Mouse (Mus musculus): ENCODE measurements around the gene Nkx6-1.

Nkx6-1 gene

DNA sequence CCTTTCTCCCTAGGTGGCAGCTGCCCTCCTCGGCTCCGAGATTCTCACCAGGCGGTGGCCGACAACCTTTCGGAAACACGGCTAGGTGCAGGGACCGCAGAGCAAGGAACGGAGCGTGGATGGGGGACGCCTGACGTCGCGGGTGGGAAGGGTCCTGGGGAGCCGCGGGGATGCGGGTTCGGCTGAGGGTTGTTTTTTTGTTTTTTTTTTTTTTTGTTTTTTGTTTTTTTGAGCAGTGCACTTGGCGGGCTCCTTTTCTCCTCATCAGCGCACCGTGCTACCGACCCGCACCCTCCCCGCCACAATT lies 5.9 kb downstream of the Nkx6-1 start:
- DNase-seq: peak; percentile 34 to 48

DNA sequence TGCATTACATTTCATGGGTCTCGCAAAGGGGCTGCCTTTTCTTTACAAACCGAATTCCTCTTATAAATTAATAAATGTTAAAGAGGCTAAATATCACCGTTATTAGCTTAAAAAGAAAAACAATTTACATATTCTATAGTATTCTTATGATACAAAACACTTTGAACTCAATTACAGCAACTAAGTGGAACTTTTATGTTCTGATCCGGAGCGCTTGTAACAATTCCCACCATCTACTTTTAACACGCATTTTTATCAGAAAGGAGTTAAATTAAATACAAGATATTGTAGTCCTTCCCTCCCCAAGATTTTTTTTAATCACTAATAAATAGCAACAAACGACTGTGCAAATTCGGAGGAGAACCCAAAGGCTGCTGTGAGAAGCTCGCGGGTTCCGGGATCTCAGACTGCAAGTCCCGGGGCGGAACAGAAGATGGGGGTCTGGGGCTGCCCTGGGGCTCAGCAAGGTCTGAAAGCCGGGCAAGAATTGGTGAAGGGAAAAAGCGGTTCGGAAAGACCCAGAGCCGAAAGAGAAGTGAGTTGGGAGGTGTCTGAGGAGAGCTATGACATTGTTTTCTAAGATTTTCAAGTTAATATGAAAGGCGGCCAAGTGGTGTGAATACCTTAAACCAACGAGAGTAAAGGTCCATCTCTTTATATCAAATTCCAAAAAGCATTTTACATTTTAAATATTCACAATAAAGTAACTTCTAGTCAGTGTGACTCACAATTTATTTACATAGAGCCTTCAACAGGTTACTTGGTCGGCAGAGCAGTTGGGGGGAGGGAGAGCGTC lies 6.4 kb downstream of the Nkx6-1 start:
- peak; percentile 28 to 49 for DNase-seq

DNA sequence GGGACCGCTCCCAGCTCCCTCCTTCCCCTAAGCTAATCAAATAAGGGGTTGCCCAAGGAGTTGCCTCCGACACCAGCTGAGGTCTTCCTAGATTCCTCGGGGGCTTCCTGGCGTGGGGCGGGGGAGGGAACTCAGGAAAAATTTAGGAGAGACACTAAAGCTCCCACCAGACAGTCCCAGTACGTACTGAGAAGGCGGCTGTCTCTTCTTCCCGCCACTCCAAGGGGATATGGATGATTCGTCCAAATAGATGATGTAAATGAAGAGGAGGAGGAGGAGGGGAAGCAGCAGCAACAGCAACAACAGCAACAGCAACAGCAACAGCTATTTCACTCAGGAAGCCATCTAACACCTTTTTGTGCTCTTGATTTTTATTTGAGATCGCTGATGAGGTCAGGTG lies 7.1 kb downstream of the Nkx6-1 start:
- peak in 1 of 2 experiments; percentile 16 for DNase-seq

DNA sequence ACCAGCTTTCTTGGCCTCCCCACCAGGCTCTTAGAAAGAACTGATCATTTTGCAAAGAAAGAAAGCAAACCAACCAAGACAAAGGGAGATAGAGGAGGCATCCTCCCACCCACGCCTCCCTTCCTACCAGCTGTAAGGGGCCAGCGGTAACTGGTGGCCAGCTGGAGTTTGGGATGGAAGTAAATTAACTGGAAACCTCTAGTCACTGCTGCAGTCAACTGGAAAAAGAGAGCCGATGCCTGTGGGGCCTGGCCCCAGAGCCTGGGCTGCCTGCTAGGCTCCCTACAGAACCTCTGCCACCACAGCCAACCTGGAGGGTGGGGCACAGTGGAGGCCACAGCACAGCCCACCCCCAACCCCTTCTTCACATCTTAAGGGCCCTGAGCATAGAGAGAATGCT lies 8.7 kb downstream of the Nkx6-1 start:
- DNase-seq: peak; percentile 46 to 55

DNA sequence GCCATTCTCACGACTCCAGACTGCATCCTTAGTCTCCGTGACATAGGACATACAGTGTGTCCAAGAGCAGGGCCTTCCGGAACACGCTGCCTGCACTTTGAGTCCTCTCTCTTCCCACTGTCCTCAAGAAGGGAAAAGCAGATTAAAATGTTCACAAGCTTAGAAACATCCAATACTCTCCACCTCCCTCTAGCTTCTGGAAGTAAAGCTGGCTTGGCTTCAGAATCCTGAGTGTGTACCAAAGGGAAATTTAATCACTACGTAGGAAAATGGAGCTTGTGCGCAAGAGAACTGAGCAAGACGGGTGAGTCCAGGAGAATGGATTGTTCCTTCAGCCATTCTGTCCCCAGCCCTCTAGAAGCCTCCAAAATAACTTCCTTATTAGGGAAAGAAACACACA lies 9.4 kb downstream of the Nkx6-1 start:
- DNase-seq: no peak

DNA sequence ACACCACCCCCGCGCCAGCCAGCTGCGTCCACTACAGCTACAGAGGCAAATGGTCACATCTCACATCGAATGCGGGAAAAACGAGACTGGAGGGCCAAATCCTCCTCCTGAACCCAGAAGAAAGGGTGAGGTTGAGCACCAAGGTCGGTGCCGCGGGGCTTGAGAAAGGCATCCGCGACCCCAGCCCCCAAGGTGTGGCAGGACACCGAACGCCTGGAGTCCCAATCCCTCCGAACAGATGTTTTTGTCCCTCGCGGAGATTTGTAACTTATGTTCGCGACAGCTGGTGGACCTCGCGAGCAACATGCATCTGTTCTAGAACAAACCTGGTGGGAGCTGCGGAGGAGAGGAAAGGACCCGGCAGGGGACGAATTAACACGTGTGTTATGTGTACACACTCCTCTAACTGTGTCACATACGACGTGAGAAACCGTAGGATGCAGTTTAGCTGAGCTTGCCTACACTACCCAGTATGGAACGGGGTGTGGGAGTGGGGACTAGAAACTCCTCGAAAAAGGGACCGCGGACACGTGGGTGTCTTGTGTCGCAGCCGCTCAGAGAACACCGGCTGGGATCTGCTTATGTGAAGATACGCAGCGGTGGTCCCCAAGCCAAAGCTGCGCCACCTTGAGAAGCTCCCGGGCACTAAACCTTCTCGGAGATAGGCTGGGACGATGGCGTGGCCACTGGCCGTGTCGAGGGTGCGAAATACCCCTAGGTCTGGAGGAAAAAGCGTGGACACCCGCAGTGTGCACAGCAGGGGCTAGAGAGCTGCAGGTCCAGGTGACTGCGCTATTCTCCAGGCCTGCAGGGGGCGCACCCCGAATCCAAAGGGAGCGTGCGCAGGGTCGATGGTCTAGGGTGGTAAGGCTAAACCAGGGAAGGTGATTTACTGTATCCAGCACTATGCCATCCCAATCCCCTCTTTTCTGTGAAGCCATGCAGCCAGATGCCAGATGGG lies 16.8 kb downstream of the Nkx6-1 start:
- DNase-seq: peak; percentile 55 to 60

DNA sequence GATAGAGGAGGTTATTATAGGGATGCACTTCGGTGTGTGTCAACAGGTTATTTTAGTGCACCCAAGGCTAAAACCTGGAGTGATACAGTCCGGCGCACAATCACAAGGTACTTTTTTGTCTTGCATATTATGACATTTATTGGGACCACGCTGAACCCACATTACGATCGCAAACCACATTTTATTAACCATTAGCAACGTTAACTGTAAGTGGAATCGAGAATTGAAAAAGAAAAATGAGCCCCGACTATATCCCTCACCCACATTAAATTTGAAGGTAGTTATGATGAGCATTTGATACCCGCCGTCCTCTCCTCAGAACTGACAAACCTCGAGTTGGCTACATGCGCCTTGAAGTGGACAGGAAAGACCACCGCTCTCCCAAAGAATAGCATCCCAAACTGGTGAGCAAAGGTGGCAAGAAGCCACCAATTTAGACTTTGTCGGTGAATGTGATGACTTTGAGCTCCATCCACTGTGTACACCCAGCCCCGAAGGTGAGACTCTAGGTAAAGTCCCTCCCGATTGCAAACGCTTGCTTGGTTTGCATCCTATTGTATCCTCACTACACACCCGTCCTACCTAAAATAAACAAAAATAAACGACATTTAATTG lies 17.7 kb downstream of the Nkx6-1 start:
- DNase-seq: no peak

DNA sequence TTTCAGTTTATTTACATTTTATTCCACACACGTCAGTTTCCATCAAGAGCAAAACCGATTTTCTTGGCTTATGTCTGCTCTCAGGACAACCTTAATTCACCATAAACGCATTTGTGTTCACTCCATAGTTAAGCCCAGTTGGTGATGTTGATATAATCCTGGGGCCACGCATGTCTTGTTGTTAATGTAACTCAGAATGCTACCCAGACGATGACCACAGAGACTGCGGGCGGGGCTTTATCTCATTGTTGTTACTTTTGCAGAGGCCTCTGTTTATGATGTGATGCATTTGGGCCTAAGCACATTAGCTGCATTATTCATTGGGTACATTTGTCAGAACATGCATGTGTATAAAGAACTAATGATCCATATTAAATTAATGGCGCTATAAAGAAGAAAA lies 19.7 kb downstream of the Nkx6-1 start:
- DNase-seq: no peak

DNA sequence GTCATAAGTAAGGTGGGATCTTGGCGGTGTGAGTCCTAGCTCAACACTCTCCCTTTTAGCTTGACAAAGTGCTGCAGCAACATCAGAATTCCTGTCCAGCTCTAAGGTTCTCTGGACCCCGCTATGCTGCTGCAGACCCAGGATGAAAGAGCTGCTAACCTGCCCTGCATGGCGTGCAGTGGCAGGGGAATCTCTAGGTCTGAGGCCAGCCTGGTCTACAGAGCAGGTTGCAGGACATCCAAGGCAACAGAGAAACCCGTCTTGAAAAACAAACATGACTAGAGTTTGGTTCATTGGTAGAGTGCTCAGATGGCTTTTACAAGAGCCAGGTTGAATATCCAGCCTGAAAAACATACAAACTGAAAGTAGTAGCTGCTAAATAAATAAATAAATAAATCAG lies 26.7 kb downstream of the Nkx6-1 start:
- DNase-seq: no peak
